9 mouse cellular contexts compared by ENCODE assay signal in genomic region chr5:134742221-134742795, GRCm38 (mm10). TPM values are rescaled to one million over a fixed set of nuclear protein-coding genes. Genes with fewer than 3 reads are reported as not detected.
A peak's percentile ranks its signal among the peaks of the same experiment; 100 is the strongest.
DNase-seq lines count a peak whose midpoint lies in the region; ATAC-seq and TF ChIP-seq lines count a peak whose summit lies in the region.
"Had no signal": no experiment of that assay in that cellular context is flagged by ENCODE, and none has a peak within 500 bp of the region (broad histone marks: within the 10 kb centered on the region; RNA-seq: fewer than 3 reads in every experiment).

No protein-coding gene starts in this region.

- H3K4me1 ChIP-seq in MEL (ENCODE audit: control insufficient read depth in 1 of 2, insufficient read depth in 2 of 2, low read length in 2 of 2), result peaks cover 0 to 3% of the 10 kb centered on the region in 2 experiments; a peak in 1 of 4 replicates
- H3K4me1 ChIP-seq in heart, embryonic 14.5 days (ENCODE audit: control insufficient read depth in 2 of 2, insufficient read depth in 2 of 2, low read length in 2 of 2), result peaks cover 4 to 18% of the 10 kb centered on the region in 2 experiments
- H3K4me1 ChIP-seq in limb, embryonic 13.5 days, result peaks cover 44% of the 10 kb centered on the region

- TF ChIP-seq CTCF in MEL (IDR thresholded peaks at IDR 0.05 in 2 of 3, conservative IDR thresholded peaks at IDR 0.05 in 1 of 3; ENCODE audit: control insufficient read depth in 1 of 3, insufficient read depth in 1 of 3, low read depth in 2 of 3, low read length in 3 of 3, poor library complexity in 1 of 3, severe bottlenecking in 1 of 3), result no peak

- no peak for TF ChIP-seq RAD21 in MEL (IDR thresholded peaks at IDR 0.05; ENCODE audit: low read depth, low read length)

- TF ChIP-seq EP300 in MEL (IDR thresholded peaks at IDR 0.05; ENCODE audit: low read depth in 1 of 2, low read length in 2 of 2), result no peak

- ATAC-seq in heart, embryonic 14.5 days (ENCODE audit: insufficient number of reproducible peaks, insufficient read depth, low FRiP score, low read depth), result no peak
- no peak for ATAC-seq in limb, embryonic 13.5 days (ENCODE audit: low FRiP score, low read depth)

- no peak overlapping the region for H3K27ac ChIP-seq in MEL (ENCODE audit: control insufficient read depth, low read depth, low read length)
- H3K27ac ChIP-seq in heart, embryonic 14.5 days (replicated peaks in 1 of 2; ENCODE audit: control insufficient read depth in 1 of 2, insufficient read depth in 1 of 2, low read depth in 2 of 2, low read length in 2 of 2), result peak overlapping the region in 1 of 2 experiments; percentile 64; a peak in 2 of 4 replicates
- peak overlapping the region; percentile 44; the same call in 1 of the 2 replicates for H3K27ac ChIP-seq in limb, embryonic 13.5 days

- no peak overlapping the region for H3K9ac ChIP-seq in MEL (ENCODE audit: control insufficient read depth, low read depth, low read length, poor library complexity, severe bottlenecking)
- peak overlapping the region; percentile 43; the same call in 1 of the 2 replicates for H3K9ac ChIP-seq in heart, embryonic 14.5 days (ENCODE audit: low read length)
- H3K9ac ChIP-seq in limb, embryonic 13.5 days, result no peak overlapping the region; the same call in 1 of the 2 replicates

- 15% methylated on average over 17 of the region's 19 CpGs for WGBS in heart, embryonic 14.5 days
- 12% methylated on average over 19 of the region's 19 CpGs for WGBS in limb, embryonic 13.5 days

- no peak overlapping the region for H3K4me3 ChIP-seq in MEL (ENCODE audit: control insufficient read depth in 1 of 2, insufficient read depth in 1 of 2, low read depth in 2 of 2, low read length in 2 of 2)
- H3K4me3 ChIP-seq in heart, embryonic 14.5 days (ENCODE audit: control insufficient read depth in 1 of 2, insufficient read depth in 1 of 2, low read depth in 1 of 2, low read length in 2 of 2), result no peak overlapping the region
- no peak overlapping the region for H3K4me3 ChIP-seq in limb, embryonic 13.5 days
- H3K4me3 ChIP-seq: erythroblast, embryonic 14.5 days had no signal

- H3K4me2 ChIP-seq in heart, embryonic 14.5 days (ENCODE audit: low read length), result peak overlapping the region; percentile 42
- H3K4me2 ChIP-seq in limb, embryonic 13.5 days (replicated peaks), result peak overlapping the region; percentile 34; the same call in 1 of the 2 replicates

- peak; percentile 33 for DNase-seq in gastrocnemius, adult 18-20 months (ENCODE audit: low spot score)
- no peak for DNase-seq in gastrocnemius, adult 8-10 months (ENCODE audit: low spot score in 2 of 2)
- DNase-seq in MEL (ENCODE audit: low read depth, low spot score), result peak; percentile 6
- peak; percentile 66 for DNase-seq in thymus, postnatal 4 days
- DNase-seq in left cerebral cortex, adult 8-10 months (ENCODE audit: low spot score in 2 of 2), result no peak
- DNase-seq in Muller cell, postnatal 12 days (ENCODE audit: inconsistent ontology term), result no peak

- no peak for TF ChIP-seq POLR2A in MEL (IDR thresholded peaks at IDR 0.05; ENCODE audit: control insufficient read depth in 1 of 2, insufficient read depth in 1 of 2, low read depth in 1 of 2, low read length in 2 of 2, poor library complexity in 1 of 2)

- H3K27me3 ChIP-seq in MEL (ENCODE audit: control insufficient read depth in 1 of 2, insufficient read depth in 2 of 2, low read length in 2 of 2), result no peaks in the 10 kb centered on the region; a peak in 1 of 4 replicates
- peaks cover 17% of the 10 kb centered on the region for H3K27me3 ChIP-seq in heart, embryonic 14.5 days (ENCODE audit: control insufficient read depth, insufficient read depth, low read length)
- peaks cover 21% of the 10 kb centered on the region; the same call in 1 of the 2 replicates for H3K27me3 ChIP-seq in limb, embryonic 13.5 days

- no peaks in the 10 kb centered on the region for H3K9me3 ChIP-seq in MEL (replicated peaks; ENCODE audit: insufficient read depth, low read length)
- H3K9me3 ChIP-seq in heart, embryonic 14.5 days (ENCODE audit: control insufficient read depth, low read length), result no peaks in the 10 kb centered on the region
- no peaks in the 10 kb centered on the region for H3K9me3 ChIP-seq in limb, embryonic 13.5 days

- H3K79me2 ChIP-seq in MEL (ENCODE audit: control insufficient read depth, insufficient read depth, low read length, poor library complexity), result no peaks in the 10 kb centered on the region

- H3K36me3 ChIP-seq in MEL (ENCODE audit: control insufficient read depth in 1 of 2, insufficient read depth in 2 of 2, low read length in 2 of 2), result no peaks in the 10 kb centered on the region
- peaks cover 2% of the 10 kb centered on the region; the same call in 1 of the 2 replicates for H3K36me3 ChIP-seq in heart, embryonic 14.5 days (ENCODE audit: control insufficient read depth, insufficient read depth, low read length)
- H3K36me3 ChIP-seq in limb, embryonic 13.5 days, result no peaks in the 10 kb centered on the region

TF ChIP-seq in MEL, 35 proteins besides CTCF, POLR2A, EP300 and RAD21:
- TF ChIP-seq TAL1 (IDR thresholded peaks at IDR 0.05; ENCODE audit: low read length), result no peak
- TF ChIP-seq ZC3H11A (IDR thresholded peaks at IDR 0.05; ENCODE audit: low read depth, low read length), result no peak
- TF ChIP-seq SIN3A (IDR thresholded peaks at IDR 0.05; ENCODE audit: low read length), result no peak
- no peak for TF ChIP-seq CHD2 (IDR thresholded peaks at IDR 0.05; ENCODE audit: low read length)
- no peak for TF ChIP-seq POLR2AphosphoS2 (IDR thresholded peaks at IDR 0.05; ENCODE audit: low read length)

RNA-seq across cellular contexts. Expression of gene Eln, which starts 4.8 kb away (rescaled TPM):
- 10 to 100 TPM; 14.1 to 15.7 TPM for total RNA-seq in gastrocnemius, adult 18-20 months (2021)
- total RNA-seq in gastrocnemius, adult 8-10 months (2022), result 10 to 100 TPM in 1 of 4 experiments, 1 to 10 TPM in 3; 3.7 to 11.6 (median 8.5) TPM
- total RNA-seq in MEL (2012; rRNA removed), result not detected in 2 replicates
- polyA plus RNA-seq in MEL (2012; ENCODE audit: insufficient read depth in 1 of 2, insufficient read length in 2 of 2, low read depth in 1 of 2, low replicate concordance in 2 of 2, missing spikeins in 1 of 2), result not detected
- polyA plus RNA-seq in heart, embryonic 14.5 days (2014; fragmentation: Nextera tagmentation; extraction: Ambion mirVana), result 202 and 337 TPM in 2 replicates
- polyA plus RNA-seq in limb, embryonic 13.5 days (2015; fragmentation: Nextera tagmentation; extraction: Ambion mirVana), result 49.7 and 53.8 TPM in 2 replicates
- 10 to 100 TPM in 1 of 4 experiments, 1 to 10 TPM in 3; 8.3 to 10.9 (median 8.8) TPM for total RNA-seq in left cerebral cortex, adult 8-10 months (2022)
- polyA plus RNA-seq: erythroblast, embryonic 14.5 days had no signal

RNA-seq across cellular contexts. Expression of gene Limk1, which starts 53.9 kb away (rescaled TPM):
- total RNA-seq in gastrocnemius, adult 18-20 months (2021), result 1 to 10 TPM; 1.4 to 1.8 TPM
- 1 to 10 TPM in 2 of 4 experiments, under 1 TPM in 2; 0.92 to 1.5 (median 1.2) TPM for total RNA-seq in gastrocnemius, adult 8-10 months (2022)
- total RNA-seq in MEL (2012; rRNA removed), result 5.6 and 7.3 TPM in 2 replicates
- polyA plus RNA-seq in MEL (2012; ENCODE audit: insufficient read depth in 1 of 2, insufficient read length in 2 of 2, low read depth in 1 of 2, low replicate concordance in 2 of 2, missing spikeins in 1 of 2), result 10 to 100 TPM in 1 of 2 experiments, not detected in 1; 14.8 TPM
- polyA plus RNA-seq in heart, embryonic 14.5 days (2014; fragmentation: Nextera tagmentation; extraction: Ambion mirVana), result 3.6 TPM in 2 replicates
- polyA plus RNA-seq in limb, embryonic 13.5 days (2015; fragmentation: Nextera tagmentation; extraction: Ambion mirVana), result 8.4 and 9.0 TPM in 2 replicates
- total RNA-seq in left cerebral cortex, adult 8-10 months (2022), result 10 to 100 TPM; 58.8 to 65.9 (median 63.1) TPM

Comparison
In these comparisons a context has a peak if more than half of its experiments do, and no peak if none do; other contexts are left out.
1. DNase-seq: peak in gastrocnemius, adult 18-20 months (single experiment), MEL (single experiment) and thymus, postnatal 4 days (single experiment); none in gastrocnemius, adult 8-10 months (0 of 2), left cerebral cortex, adult 8-10 months (0 of 2) and Muller cell, postnatal 12 days (single experiment).